8 mouse cellular contexts compared by ENCODE assay signal in genomic region chr2:158347868-158348267, GRCm38 (mm10). TPM values are rescaled to one million over a fixed set of nuclear protein-coding genes. Genes with fewer than 3 reads are reported as not detected.
DNase-seq lines count a peak whose midpoint lies in the region; ATAC-seq lines count a peak whose summit lies in the region.

No protein-coding gene starts in this region.

- H3K27me3 ChIP-seq in kidney, embryonic 14.5 days (ENCODE audit: control insufficient read depth, insufficient read depth, low read length): no peaks in the 10 kb centered on the region
- H3K27me3 ChIP-seq in liver, embryonic 13.5 days: no peaks in the 10 kb centered on the region

- H3K4me1 ChIP-seq in kidney, embryonic 14.5 days (ENCODE audit: control insufficient read depth, insufficient read depth, low read length): 0 out of 2 replicates have a peak, but pooled peaks cover 4% of the 10 kb centered on the region
- no peaks in the 10 kb centered on the region for H3K4me1 ChIP-seq in liver, embryonic 13.5 days (replicated peaks)

- H3K9me3 ChIP-seq in kidney, embryonic 14.5 days (ENCODE audit: control insufficient read depth, low read length): no peaks in the 10 kb centered on the region
- H3K9me3 ChIP-seq in liver, embryonic 13.5 days (replicated peaks): no peaks in the 10 kb centered on the region

- H3K4me3 ChIP-seq in kidney, embryonic 14.5 days (ENCODE audit: low read length): no peak overlapping the region
- H3K4me3 ChIP-seq in liver, embryonic 13.5 days (replicated peaks): no peak overlapping the region

- peak; percentile 61 for DNase-seq in CD4-positive helper T cell, adult 2 months (ENCODE audit: low read depth, low spot score)
- peak; percentile 77 for DNase-seq in embryo, embryonic 10 days (ENCODE audit: low spot score)
- DNase-seq in gastrocnemius, postnatal 14 days: peak; percentile 56
- peak; percentile 38 for DNase-seq in liver, embryonic 13.5 days
- DNase-seq in ovary, postnatal 14 days (ENCODE audit: low spot score): peak; percentile 68
- DNase-seq in thymus, postnatal 25 days: peak; percentile 58

- intact Hi-C loops in gastrocnemius, postnatal 14 days (cut with DNase I; ENCODE audit: low total_unique reads): no loop called here

- 5% methylated on average over 6 of the region's 6 CpGs for WGBS in kidney, embryonic 14.5 days
- 3% methylated on average over 6 of the region's 6 CpGs for WGBS in liver, embryonic 13.5 days (ENCODE audit: insufficient replicate concordance)

- H3K36me3 ChIP-seq in kidney, embryonic 14.5 days (ENCODE audit: control insufficient read depth, insufficient read depth, low read length): no peaks in the 10 kb centered on the region
- H3K36me3 ChIP-seq in liver, embryonic 13.5 days: 0 out of 2 replicates have a peak, but pooled peaks cover 1% of the 10 kb centered on the region

- no peak overlapping the region for H3K27ac ChIP-seq in kidney, embryonic 14.5 days (ENCODE audit: low read depth, low read length)
- H3K27ac ChIP-seq in liver, embryonic 13.5 days: no peak overlapping the region

- no peak overlapping the region for H3K4me2 ChIP-seq in kidney, embryonic 14.5 days (replicated peaks; ENCODE audit: low read depth, low read length)
- H3K4me2 ChIP-seq in liver, embryonic 13.5 days: no peak overlapping the region

- no peak overlapping the region for H3K9ac ChIP-seq in kidney, embryonic 14.5 days (ENCODE audit: low read depth, low read length)
- no peak overlapping the region for H3K9ac ChIP-seq in liver, embryonic 13.5 days

- peak; percentile 77 for ATAC-seq in activated CD4-positive, CD25-positive, alpha-beta regulatory T cell, adult 4 months
- peak; percentile 41; the same call in 1 of the 2 replicates for ATAC-seq in kidney, embryonic 14.5 days (ENCODE audit: low FRiP score, low TSS enrichment)
- ATAC-seq in liver, embryonic 13.5 days (ENCODE audit: low read depth): no peak

RNA-seq across cellular contexts. Expression of gene Snhg11, which starts 27.6 kb away (rescaled TPM):
- under 1 TPM in 1 of 2 experiments, not detected in 1; 0.11 TPM for polyA plus RNA-seq in activated CD4-positive, CD25-positive, alpha-beta regulatory T cell, adult 4 months (2017; shearing (Covaris generic))
- under 1 TPM; 0.06 to 0.20 TPM for total RNA-seq in gastrocnemius, postnatal 14 days (2021)
- polyA plus RNA-seq in kidney, embryonic 14.5 days (2014; fragmentation: Nextera tagmentation; extraction: Ambion mirVana): 4.5 and 8.5 TPM in 2 replicates
- 1.4 and 1.5 TPM in 2 replicates for polyA plus RNA-seq in liver, embryonic 13.5 days (2015; fragmentation: Nextera tagmentation; extraction: Ambion mirVana)

RNA-seq across cellular contexts. Expression of gene Lbp, which starts 41.6 kb away (rescaled TPM):
- under 1 TPM; 0.37 to 0.41 TPM for polyA plus RNA-seq in activated CD4-positive, CD25-positive, alpha-beta regulatory T cell, adult 4 months (2017; shearing (Covaris generic))
- total RNA-seq in gastrocnemius, postnatal 14 days (2021): 10 to 100 TPM in 1 of 2 experiments, 1 to 10 TPM in 1; 7.8 to 12.7 TPM
- 26.4 and 30.9 TPM in 2 replicates for polyA plus RNA-seq in kidney, embryonic 14.5 days (2014; fragmentation: Nextera tagmentation; extraction: Ambion mirVana)
- 16.3 and 22.9 TPM in 2 replicates for polyA plus RNA-seq in liver, embryonic 13.5 days (2015; fragmentation: Nextera tagmentation; extraction: Ambion mirVana)

Comparison
In these comparisons a context has a peak if more than half of its experiments do, and no peak if none do; other contexts are left out.
1. RNA of gene Lbp, which starts 41.6 kb away (polyA plus RNA-seq): 26.4 to 30.9 TPM in kidney, embryonic 14.5 days and 16.3 to 22.9 TPM in liver, embryonic 13.5 days; 0.37 to 0.41 TPM in activated CD4-positive, CD25-positive, alpha-beta regulatory T cell, adult 4 months; every median in the first group is over 10 times any median in the second.
2. Peak in every context shown above with its lines, with median percentiles within 50 percentile points of each other: DNase-seq.